Mouse (Mus musculus): ENCODE measurements around the gene Il9. TPM values are rescaled to one million over a fixed set of nuclear protein-coding genes. Genes with fewer than 3 reads are reported as not detected.

Gene Il9
- polyA plus RNA-seq, 1 experiment: not detected

GRCm38 (mm10) chr13:56478027-56478426 is 4.0 kb downstream of the Il9 start:
- no peak for TF ChIP-seq USF1 (IDR thresholded peaks at IDR 0.05; ENCODE audit: low read depth)
- no peak for TF ChIP-seq REST (IDR thresholded peaks at IDR 0.05; ENCODE audit: insufficient read depth, insufficient read length)
- TF ChIP-seq TCF3 (IDR thresholded peaks at IDR 0.05; ENCODE audit: insufficient read length, low read depth): no peak
- TF ChIP-seq TCF12 (IDR thresholded peaks at IDR 0.05; ENCODE audit: insufficient read depth, poor library complexity, severe bottlenecking): no peak
- no peak for TF ChIP-seq SRF (IDR thresholded peaks at IDR 0.05; ENCODE audit: control insufficient read depth, insufficient read length, low read depth)
- no peak for TF ChIP-seq E2F4 (IDR thresholded peaks at IDR 0.05; ENCODE audit: insufficient read depth)
- no peak for TF ChIP-seq POLR2AphosphoS2 (IDR thresholded peaks at IDR 0.05; ENCODE audit: insufficient read length, low read depth)
- TF ChIP-seq MYOD1 (IDR thresholded peaks at IDR 0.05; ENCODE audit: control insufficient read depth in 1 of 3, insufficient read length in 2 of 3, low read depth in 2 of 3): no peak
- TF ChIP-seq POLR2A (IDR thresholded peaks at IDR 0.05; ENCODE audit: insufficient read length, low read depth): no peak
- TF ChIP-seq MYOG (IDR thresholded peaks at IDR 0.05; ENCODE audit: control insufficient read depth in 1 of 3, insufficient read depth in 1 of 3, insufficient read length in 2 of 3, low read depth in 2 of 3): no peak
- no peak for TF ChIP-seq MAX (IDR thresholded peaks at IDR 0.05; ENCODE audit: low read depth)
- TF ChIP-seq CEBPB (IDR thresholded peaks at IDR 0.05; ENCODE audit: insufficient read depth, poor library complexity, severe bottlenecking): no peak
- Histone ChIP-seq H3K79me2 (ENCODE audit: control insufficient read depth, insufficient read depth) (no peaks in the 10 kb centered on the region), H3ac (ENCODE audit: control insufficient read depth, insufficient read length) (no peak overlapping the region), H3K36me3 (ENCODE audit: control insufficient read depth, insufficient read depth) (no peaks in the 10 kb centered on the region), H3K4me2 (ENCODE audit: low read depth) (no peak overlapping the region), H3K4me3 (no peak overlapping the region), H3K27me3 (ENCODE audit: control insufficient read depth, insufficient read depth, insufficient read length) (peaks cover 6% of the 10 kb centered on the region)

DNA sequence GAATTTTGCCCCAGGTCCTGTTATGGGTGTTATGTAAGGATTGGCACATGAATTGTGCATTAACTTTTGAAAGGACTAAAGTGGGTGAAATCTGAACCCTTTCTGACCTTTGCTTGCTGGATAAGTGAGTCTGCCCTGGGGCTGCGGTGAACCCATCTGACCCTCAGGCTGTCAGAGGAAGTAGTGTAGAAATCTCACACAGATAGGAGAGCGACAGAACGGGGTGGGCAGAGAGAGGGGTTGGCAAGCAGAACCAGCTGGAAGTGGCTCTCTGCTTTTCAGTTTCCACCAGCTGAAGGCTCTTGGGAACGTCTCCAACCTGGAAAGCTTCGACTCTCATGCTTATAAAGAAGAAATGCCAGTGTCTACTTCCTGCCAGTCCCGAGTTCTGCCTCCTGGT is 4.8 kb downstream of the Il9 start:
- no peak overlapping the region for H3K4me3 ChIP-seq
- H3ac ChIP-seq (ENCODE audit: control insufficient read depth, insufficient read length): no peak overlapping the region
- no peaks in the 10 kb centered on the region for H3K36me3 ChIP-seq (ENCODE audit: control insufficient read depth, insufficient read depth)
- peaks cover 6% of the 10 kb centered on the region for H3K27me3 ChIP-seq (ENCODE audit: control insufficient read depth, insufficient read depth, insufficient read length)
- TF ChIP-seq POLR2A (IDR thresholded peaks at IDR 0.05; ENCODE audit: insufficient read length, low read depth) (no peak), E2F4 (IDR thresholded peaks at IDR 0.05; ENCODE audit: insufficient read depth) (no peak), SRF (IDR thresholded peaks at IDR 0.05; ENCODE audit: control insufficient read depth, insufficient read length, low read depth) (no peak), MAX (IDR thresholded peaks at IDR 0.05; ENCODE audit: low read depth) (no peak), USF1 (IDR thresholded peaks at IDR 0.05; ENCODE audit: low read depth) (no peak), TCF12 (IDR thresholded peaks at IDR 0.05; ENCODE audit: insufficient read depth, poor library complexity, severe bottlenecking) (no peak), TCF3 (IDR thresholded peaks at IDR 0.05; ENCODE audit: insufficient read length, low read depth) (no peak), REST (IDR thresholded peaks at IDR 0.05; ENCODE audit: insufficient read depth, insufficient read length) (no peak), CEBPB (IDR thresholded peaks at IDR 0.05; ENCODE audit: insufficient read depth, poor library complexity, severe bottlenecking) (no peak), POLR2AphosphoS2 (IDR thresholded peaks at IDR 0.05; ENCODE audit: insufficient read length, low read depth) (no peak), MYOG (IDR thresholded peaks at IDR 0.05; ENCODE audit: control insufficient read depth in 1 of 3, insufficient read depth in 1 of 3, insufficient read length in 2 of 3, low read depth in 2 of 3) (no peak), MYOD1 (IDR thresholded peaks at IDR 0.05; ENCODE audit: control insufficient read depth in 1 of 3, insufficient read length in 2 of 3, low read depth in 2 of 3) (no peak)
- no peaks in the 10 kb centered on the region for H3K79me2 ChIP-seq (ENCODE audit: control insufficient read depth, insufficient read depth)
- H3K4me2 ChIP-seq (ENCODE audit: low read depth): peak overlapping the region; percentile 55

DNA sequence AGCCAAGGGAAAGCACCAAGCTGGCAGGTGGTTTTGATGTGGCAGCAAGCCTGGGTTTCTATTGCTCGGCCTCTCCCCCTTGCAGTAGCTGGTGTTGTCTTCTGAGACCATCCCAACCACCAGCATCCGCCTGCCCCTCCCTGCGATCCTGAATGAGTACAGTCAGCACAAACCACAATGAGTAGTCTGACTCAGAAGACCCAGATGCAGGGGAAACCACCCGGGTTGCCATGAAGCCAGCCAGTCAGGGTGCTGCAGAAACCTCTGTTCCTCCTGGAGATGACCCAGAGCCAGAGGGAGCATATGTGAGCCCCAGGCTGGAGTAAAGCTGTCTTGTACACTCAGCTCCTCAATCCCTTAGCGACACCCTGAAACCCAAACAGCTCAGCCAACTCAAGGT is 5.3 kb downstream of the Il9 start:
- Histone ChIP-seq H3ac (ENCODE audit: control insufficient read depth, insufficient read length) (no peak overlapping the region), H3K4me2 (ENCODE audit: low read depth) (peak overlapping the region; percentile 55), H3K4me3 (no peak overlapping the region), H3K79me2 (ENCODE audit: control insufficient read depth, insufficient read depth) (no peaks in the 10 kb centered on the region), H3K36me3 (ENCODE audit: control insufficient read depth, insufficient read depth) (no peaks in the 10 kb centered on the region), H3K27me3 (ENCODE audit: control insufficient read depth, insufficient read depth, insufficient read length) (peaks cover 6% of the 10 kb centered on the region)
- TF ChIP-seq POLR2AphosphoS2 (IDR thresholded peaks at IDR 0.05; ENCODE audit: insufficient read length, low read depth): no peak
- TF ChIP-seq CEBPB (IDR thresholded peaks at IDR 0.05; ENCODE audit: insufficient read depth, poor library complexity, severe bottlenecking): no peak
- TF ChIP-seq E2F4 (IDR thresholded peaks at IDR 0.05; ENCODE audit: insufficient read depth): no peak
- TF ChIP-seq MAX (IDR thresholded peaks at IDR 0.05; ENCODE audit: low read depth): no peak
- no peak for TF ChIP-seq POLR2A (IDR thresholded peaks at IDR 0.05; ENCODE audit: insufficient read length, low read depth)
- no peak for TF ChIP-seq MYOD1 (IDR thresholded peaks at IDR 0.05; ENCODE audit: control insufficient read depth in 1 of 3, insufficient read length in 2 of 3, low read depth in 2 of 3)
- no peak for TF ChIP-seq REST (IDR thresholded peaks at IDR 0.05; ENCODE audit: insufficient read depth, insufficient read length)
- TF ChIP-seq TCF12 (IDR thresholded peaks at IDR 0.05; ENCODE audit: insufficient read depth, poor library complexity, severe bottlenecking): no peak
- no peak for TF ChIP-seq SRF (IDR thresholded peaks at IDR 0.05; ENCODE audit: control insufficient read depth, insufficient read length, low read depth)
- TF ChIP-seq MYOG (IDR thresholded peaks at IDR 0.05; ENCODE audit: control insufficient read depth in 1 of 3, insufficient read depth in 1 of 3, insufficient read length in 2 of 3, low read depth in 2 of 3): no peak
- no peak for TF ChIP-seq TCF3 (IDR thresholded peaks at IDR 0.05; ENCODE audit: insufficient read length, low read depth)
- no peak for TF ChIP-seq USF1 (IDR thresholded peaks at IDR 0.05; ENCODE audit: low read depth)

- Histone ChIP-seq H3K27me3 (ENCODE audit: control insufficient read depth, insufficient read depth, insufficient read length) (no peaks in the 10 kb centered on the region), H3ac (ENCODE audit: control insufficient read depth, insufficient read length) (no peak overlapping the region), H3K36me3 (ENCODE audit: control insufficient read depth, insufficient read depth) (no peaks in the 10 kb centered on the region), H3K4me3 (no peak overlapping the region), H3K79me2 (ENCODE audit: control insufficient read depth, insufficient read depth) (no peaks in the 10 kb centered on the region), H3K4me2 (ENCODE audit: low read depth) (no peak overlapping the region)
- no peak for TF ChIP-seq REST (IDR thresholded peaks at IDR 0.05; ENCODE audit: insufficient read depth, insufficient read length)
- TF ChIP-seq CEBPB (IDR thresholded peaks at IDR 0.05; ENCODE audit: insufficient read depth, poor library complexity, severe bottlenecking): no peak
Measured at GRCm38 (mm10) chr13:56475363-56475762, 6.7 kb downstream of the Il9 start.

GRCm38 (mm10) chr13:56472661-56473060 is 9.4 kb downstream of the Il9 start:
- Histone ChIP-seq H3K36me3 (ENCODE audit: control insufficient read depth, insufficient read depth) (no peaks in the 10 kb centered on the region), H3K4me3 (no peak overlapping the region), H3K27me3 (ENCODE audit: control insufficient read depth, insufficient read depth, insufficient read length) (peaks cover 7% of the 10 kb centered on the region), H3K4me2 (ENCODE audit: low read depth) (no peak overlapping the region), H3ac (ENCODE audit: control insufficient read depth, insufficient read length) (no peak overlapping the region), H3K79me2 (ENCODE audit: control insufficient read depth, insufficient read depth) (no peaks in the 10 kb centered on the region)
- TF ChIP-seq MAX (IDR thresholded peaks at IDR 0.05; ENCODE audit: low read depth): no peak
- TF ChIP-seq TCF12 (IDR thresholded peaks at IDR 0.05; ENCODE audit: insufficient read depth, poor library complexity, severe bottlenecking): no peak
- no peak for TF ChIP-seq POLR2AphosphoS2 (IDR thresholded peaks at IDR 0.05; ENCODE audit: insufficient read length, low read depth)
- TF ChIP-seq MYOG (IDR thresholded peaks at IDR 0.05; ENCODE audit: control insufficient read depth in 1 of 3, insufficient read depth in 1 of 3, insufficient read length in 2 of 3, low read depth in 2 of 3): no peak
- TF ChIP-seq TCF3 (IDR thresholded peaks at IDR 0.05; ENCODE audit: insufficient read length, low read depth): no peak
- no peak for TF ChIP-seq REST (IDR thresholded peaks at IDR 0.05; ENCODE audit: insufficient read depth, insufficient read length)
- no peak for TF ChIP-seq MYOD1 (IDR thresholded peaks at IDR 0.05; ENCODE audit: control insufficient read depth in 1 of 3, insufficient read length in 2 of 3, low read depth in 2 of 3)
- no peak for TF ChIP-seq SRF (IDR thresholded peaks at IDR 0.05; ENCODE audit: control insufficient read depth, insufficient read length, low read depth)
- TF ChIP-seq E2F4 (IDR thresholded peaks at IDR 0.05; ENCODE audit: insufficient read depth): no peak
- no peak for TF ChIP-seq USF1 (IDR thresholded peaks at IDR 0.05; ENCODE audit: low read depth)
- TF ChIP-seq POLR2A (IDR thresholded peaks at IDR 0.05; ENCODE audit: insufficient read length, low read depth): no peak
